Mouse (Mus musculus) embryo, embryonic 11.5 days (tissue): ENCODE results near the gene Snx14.
"Not testable (repeated sequence)": the region's sequence is repeated elsewhere in the genome, so short reads cannot be mapped to it uniquely, and the experiment has no call there.

Experiments used
- DNase-seq: peaks from one replicate; pipeline ENCODE4 v3.0.0-alpha.2; 2012; ENCODE audit warnings: low read depth, low spot score

Snx14 gene

DNA sequence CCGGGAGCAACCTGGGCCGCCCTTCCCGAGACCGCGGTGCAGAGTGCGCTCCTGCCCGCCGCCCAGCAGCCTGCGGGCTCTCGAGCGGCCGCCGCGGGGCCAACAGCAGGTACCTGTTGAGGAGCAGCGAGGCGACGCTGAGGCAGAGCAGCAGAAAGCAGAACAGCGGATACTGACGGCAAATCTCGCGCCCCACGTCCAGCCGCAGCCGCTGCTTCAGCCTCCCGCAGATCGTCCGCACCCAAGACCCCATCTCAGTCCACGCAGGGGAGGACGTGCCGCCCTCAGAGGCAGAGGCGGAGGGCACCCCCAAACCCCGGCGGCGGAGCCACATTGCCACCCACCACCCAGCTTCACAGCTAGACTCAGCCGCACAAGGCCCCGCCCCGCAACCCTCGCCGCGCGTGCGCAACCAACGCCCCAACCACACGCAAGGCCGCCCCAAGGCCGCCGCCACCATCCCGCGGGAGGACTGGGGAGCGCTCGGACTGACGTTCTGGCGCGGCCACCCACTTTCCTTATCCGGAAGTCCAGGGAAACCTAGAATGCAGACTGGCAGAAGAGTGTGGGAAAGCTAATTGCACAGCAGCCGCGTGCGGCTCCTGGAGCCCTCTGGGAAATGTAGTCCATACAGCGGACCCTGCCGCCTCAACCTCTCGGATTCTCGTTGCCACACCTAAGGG, at the start of gene Snx14:
Snx14 (minus strand) TSS at position 404 of the 683 bp plus-strand sequence.
- peak; percentile 88 for DNase-seq

- DNase-seq, result no peak
Observed at GRCm38 (mm10) chr9:88484531-88484930, 45.8 kb upstream of the Snx14 start.

DNA sequence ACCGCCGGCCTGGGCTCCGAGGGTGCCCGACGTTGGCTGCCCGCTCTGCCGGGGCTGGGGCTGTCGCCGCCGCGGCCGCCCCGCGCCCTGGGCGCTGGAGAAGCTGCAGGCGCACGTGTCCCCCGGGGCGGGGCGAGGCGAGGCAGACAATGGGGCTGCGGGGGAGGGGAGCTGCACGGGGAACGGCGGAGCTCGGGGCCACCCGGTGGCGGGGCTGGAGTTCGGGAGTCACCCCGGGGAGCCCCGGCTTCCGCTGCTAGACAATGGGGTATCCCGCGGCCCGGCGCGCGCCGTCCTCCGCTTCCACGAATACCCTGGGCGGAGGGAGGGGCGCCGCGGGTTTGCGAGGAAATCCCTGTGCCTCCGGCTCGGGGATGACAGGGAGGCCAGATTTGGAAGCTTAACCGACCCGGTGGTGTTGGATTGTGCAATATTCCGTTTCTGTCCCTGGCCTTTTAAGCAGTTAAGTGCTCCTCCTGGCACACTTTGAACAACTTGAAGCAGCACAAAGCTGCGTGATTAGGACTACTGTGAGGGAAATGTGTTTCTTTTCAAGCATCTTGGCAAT, 44.2 kb upstream of the Snx14 start:
- DNase-seq, result no peak

DNA sequence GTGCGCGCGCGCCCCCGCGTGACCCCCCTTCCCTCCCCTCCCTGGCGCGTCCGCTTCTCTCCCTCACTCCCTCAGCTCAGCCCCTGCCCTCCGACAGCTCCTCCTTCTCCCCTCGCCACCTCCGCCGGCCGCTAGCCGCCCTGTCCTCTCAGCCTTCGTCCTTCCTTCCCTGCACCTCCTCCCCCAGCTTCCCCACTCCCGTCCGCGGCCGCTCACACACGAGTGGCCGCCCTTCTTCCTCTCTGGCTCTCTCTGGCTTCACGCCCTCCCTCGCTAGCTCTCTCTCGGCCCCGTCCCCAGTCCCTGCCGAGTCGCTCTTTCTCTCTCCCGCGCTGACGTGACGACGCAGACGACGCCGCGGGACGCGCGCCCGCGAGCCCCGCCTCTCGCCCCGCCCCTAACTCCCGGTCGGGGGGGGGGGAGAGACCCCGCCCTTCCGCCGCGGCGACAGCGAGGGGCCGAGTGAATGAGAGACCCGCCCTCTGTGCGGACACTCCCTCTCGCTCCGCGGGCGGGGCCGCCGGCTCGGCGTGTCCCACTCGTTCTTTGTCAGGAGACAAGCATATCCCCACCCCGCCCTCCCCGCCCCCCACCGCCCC, 43.6 kb upstream of the Snx14 start, which contains the start of gene Syncrip:
Syncrip (minus strand) TSS at position 345 of the 599 bp plus-strand sequence.
- DNase-seq, result peak; percentile 91

GRCm38 (mm10) chr9:88481791-88482160, 43.0 kb upstream of the Snx14 start:
- DNase-seq, result no peak

- DNase-seq, result no peak
Observed at GRCm38 (mm10) chr9:88481061-88481790, 42.5 kb upstream of the Snx14 start.

DNA sequence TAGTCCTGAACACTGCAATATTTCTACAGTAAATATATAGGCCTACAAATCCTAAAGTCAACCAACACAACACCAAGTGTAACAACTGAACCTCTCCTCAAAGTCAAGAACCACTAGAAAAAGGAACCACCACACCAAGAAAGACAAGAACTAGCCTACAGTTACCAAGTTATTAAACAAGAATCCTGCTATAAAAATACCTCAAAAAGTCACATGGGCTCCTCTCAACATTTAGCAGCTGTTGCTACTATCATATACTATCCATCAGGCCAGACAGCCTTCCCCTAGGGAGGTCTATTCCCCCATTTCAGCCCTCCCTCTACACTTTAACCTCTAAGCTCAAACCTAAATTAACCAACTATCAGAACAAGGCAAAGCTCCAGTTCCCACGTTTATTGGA, 41.4 kb upstream of the Snx14 start:
- DNase-seq, result no peak

DNA sequence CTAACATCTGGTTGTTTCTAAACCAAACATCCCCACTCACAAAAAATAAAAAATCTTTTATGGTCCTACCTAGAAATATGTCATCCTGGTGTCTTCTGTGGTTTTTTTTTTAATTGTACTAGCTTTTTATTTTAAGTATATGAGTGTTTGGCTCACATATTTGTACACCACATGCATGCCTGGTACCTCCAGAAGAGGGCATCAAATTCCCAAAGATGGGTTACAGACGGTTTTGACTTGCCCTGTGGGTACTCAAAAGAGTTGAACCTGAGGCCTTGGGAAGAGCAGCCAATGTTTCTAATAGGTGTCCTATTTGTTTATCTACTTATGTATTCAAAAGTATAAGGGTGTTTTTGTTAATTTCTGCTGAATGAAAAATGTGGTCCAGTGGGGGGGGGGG, 37.4 kb upstream of the Snx14 start:
- DNase-seq, result no peak

- not testable (repeated sequence) for DNase-seq
Observed at GRCm38 (mm10) chr9:88461017-88461416, 22.3 kb upstream of the Snx14 start.

DNA sequence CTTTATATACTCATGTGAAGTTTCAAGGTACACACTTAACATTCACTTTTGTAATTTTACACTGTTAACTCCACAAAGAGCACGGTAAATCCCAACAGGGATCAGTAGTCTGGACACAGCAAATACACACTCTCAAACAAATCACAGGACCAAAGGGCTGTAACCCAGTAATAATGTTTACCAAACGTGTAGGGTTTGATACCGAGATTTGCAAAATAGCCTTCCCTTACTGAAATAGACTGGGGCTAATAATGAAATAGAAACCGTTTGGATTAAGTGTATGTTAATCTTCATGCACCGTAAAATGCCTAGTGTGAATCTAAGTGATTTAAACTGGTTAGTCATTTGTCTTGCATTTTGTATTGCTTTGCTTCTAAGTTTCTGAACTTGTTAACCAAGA, 1.2 kb upstream of the Snx14 start:
- no peak for DNase-seq

DNA sequence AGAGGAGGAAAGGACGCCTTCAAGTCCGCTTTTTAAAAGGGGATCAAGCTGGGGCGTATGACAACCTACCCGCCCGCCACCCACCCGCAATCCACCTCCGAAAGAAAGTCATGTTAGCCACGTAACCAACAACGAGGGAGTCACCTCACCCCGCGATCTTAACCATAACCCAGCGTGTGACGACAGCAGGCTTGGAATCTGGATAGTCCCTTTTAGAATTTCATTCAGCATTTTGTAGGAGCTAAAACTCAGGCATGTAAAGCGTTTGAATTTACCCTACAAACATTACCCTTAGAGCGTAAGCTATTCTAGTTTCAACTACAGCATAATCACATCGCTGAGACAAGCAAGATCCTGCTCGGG, 461 bp upstream of the Snx14 start:
- DNase-seq, result no peak

DNA sequence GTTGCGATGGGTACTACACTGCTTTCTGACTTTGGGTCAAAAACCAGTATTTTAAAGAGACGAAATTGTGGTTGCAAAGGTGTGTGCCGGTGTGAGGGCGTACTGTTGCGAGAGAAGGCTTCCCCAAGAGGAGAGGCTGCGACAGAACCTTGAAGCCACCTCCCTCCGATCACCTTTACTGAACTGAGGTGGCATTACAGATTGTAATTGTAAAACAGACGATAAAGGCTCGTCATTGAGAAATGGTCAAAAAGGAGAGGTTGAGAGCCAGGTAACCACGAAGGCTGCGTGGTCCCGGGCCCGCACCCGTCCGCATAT, 562 bp downstream of the Snx14 start:
- no peak for DNase-seq

DNA sequence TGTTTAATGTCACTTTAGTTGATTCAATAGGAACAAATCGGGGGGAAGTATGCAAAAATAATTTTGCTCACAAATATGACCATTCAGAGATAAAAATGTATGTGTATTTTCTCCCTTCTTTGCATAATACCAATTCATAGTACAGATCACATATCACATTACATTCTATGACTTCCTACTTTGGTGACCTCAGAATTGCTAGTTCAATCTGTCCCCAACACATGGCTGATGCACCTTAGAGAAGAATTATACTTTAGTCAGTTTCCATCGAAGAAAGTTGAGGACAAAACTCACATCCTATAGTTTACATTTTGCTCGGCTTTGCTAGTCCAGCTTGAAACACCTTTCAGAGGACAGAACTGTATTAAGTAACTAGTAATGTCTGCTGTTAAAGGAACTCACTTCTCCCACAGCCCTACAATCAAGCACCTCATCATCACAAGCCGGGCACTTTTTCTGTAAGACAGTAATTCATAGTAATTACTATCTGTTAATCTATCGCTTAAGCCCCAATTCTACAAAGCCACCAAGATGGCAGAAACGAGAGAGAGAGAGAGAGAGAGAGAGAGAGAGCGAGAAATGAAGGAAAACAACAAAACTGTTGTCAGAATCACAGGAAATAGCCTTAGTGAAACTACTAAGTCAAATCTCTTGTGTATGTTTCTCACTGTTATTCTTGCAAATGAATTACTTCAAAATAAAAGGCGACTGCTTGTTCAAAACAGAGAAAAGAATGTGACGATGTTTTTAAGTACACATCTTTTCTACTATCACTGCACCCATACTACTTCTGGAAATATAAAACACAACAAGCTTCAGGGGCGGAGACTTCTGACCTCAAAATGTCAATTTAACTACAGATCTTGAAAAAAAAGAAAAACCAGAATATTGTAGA, 1.2 kb downstream of the Snx14 start:
- DNase-seq, result no peak

- no peak for DNase-seq
Observed at GRCm38 (mm10) chr9:88424356-88424755, 14.4 kb downstream of the Snx14 start.

DNA sequence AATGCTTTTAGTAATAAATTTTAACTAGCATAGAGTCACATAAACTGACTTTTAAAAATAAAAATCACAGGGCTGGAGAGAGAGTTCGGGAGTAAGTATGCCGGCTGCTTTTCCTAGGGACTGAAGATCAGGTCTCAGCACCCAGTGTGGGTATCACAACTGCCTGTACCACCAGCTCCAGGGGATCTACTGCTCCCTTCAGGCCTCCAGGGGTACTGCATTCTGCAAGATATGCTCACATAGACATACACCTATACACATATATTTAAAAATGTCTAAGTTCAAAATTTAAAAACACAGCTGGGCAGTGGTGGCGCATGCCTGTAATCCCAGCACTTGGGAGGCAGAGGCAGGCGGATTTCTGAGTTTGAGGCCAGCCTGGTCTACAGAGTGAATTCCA, 16.3 kb downstream of the Snx14 start:
- DNase-seq, result no peak

DNA sequence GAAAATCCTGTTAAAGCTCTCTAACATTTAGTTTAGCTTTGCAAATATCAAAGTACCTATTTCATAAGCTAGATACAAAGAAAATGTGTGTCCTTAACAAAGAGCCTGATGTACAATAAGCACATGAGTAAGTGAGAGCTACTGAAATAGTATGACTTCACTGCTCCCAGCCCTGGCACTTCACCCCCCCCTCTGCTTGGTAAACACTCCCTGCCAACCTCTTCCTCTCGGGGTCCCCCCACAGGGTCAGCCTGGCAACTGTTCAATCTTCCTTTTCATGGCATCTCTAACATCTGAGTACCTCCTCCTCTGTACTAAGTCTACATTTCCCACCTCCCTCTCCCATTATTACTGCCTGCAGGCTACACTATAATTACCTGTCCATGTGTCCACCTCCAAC, 22.0 kb downstream of the Snx14 start:
- DNase-seq, result no peak

GRCm38 (mm10) chr9:88409978-88410377, 28.8 kb downstream of the Snx14 start:
- no peak for DNase-seq

DNA sequence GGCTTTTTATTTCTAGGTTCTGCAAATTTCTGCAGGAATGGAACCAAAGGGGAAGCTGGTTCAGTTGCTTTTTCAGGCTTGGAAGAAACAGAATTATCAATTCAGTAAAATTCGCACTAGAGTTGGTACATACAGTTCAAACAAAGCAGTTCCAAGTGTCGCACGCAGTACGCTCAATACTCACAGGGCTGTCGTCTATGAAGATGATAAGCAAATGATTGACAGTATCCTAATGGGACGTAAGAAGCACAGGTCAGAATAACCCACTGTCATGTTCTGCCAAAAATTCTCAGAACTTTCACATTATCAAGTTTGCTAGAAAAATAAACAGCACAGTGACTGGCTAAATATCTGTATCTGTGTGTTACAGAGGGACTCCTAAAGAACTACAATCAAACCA, 34.2 kb downstream of the Snx14 start:
- DNase-seq, result no peak

DNA sequence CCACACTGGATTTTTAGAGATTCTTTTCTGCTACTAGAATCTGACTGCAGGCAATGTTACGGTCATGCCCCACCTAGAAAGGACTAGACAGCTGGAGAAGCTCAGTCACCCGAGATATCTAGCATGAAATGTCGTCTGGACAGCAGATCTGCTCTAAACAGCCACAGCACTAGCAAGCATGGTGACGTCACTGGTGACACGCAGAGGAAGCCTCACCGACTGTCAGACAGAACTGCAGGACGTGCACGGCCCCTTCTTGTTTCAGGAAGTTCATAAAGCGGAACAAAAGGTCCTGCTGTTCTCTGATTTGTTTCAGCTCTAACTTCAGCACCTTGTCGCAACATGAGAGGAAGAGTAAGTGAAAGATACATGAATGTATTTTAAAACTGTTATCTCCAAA, 34.7 kb downstream of the Snx14 start:
- DNase-seq, result no peak

DNA sequence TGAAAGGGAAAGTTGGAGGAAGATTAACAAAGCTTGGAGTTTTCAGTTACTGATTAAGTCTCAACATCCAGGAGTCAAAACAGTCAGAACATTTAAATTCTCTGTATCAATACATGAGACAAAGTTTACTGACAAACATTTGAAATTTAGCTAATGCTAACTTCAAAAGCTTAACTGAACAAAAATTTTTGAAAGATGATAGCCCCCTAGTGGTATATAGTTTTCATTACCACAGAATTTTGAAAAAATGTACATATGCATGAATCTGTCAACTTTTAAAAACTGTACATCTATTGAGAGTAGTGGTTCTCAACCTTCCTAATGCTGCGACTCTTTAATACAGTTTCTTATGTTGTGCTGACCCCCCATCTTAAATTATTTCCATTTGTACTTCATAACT, 40.3 kb downstream of the Snx14 start:
- no peak for DNase-seq

GRCm38 (mm10) chr9:88394852-88395251, 43.9 kb downstream of the Snx14 start:
- no peak for DNase-seq

DNA sequence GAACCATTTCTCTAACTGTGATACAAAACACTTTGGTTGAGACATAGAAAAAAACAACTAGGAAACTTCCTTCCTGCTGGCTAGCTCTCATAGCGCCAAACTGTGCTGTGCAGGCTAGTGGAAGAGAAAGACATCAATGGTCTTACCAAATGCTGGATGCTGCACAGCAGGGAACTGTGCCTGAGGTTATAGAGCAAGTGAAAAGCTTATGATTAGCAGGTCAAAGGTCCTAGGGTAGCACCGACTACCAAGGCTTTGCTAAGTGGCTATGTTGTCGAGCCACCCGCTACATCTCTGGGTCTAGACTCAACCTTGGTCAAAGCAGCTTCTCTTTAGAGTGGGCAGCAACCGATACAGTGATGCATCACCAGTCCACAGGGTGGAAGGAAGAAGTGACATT, 49.9 kb downstream of the Snx14 start:
- no peak for DNase-seq
